Mouse (Mus musculus) midbrain, embryonic 11.5 days (tissue): ENCODE measurements around the gene Klf8. TPM values are rescaled to one million over a fixed set of nuclear protein-coding genes. Genes with fewer than 3 reads are reported as not detected.
"Not testable (repeated sequence)": the region's sequence is repeated elsewhere in the genome, so short reads cannot be mapped to it uniquely, and the experiment has no call there.

Experiments used
- ATAC-seq: fragments of 200-750 bp; cut with Nextera tagmentation; 2 replicates; pipeline ENCODE4 v1.8.0; 2017; ENCODE audit warnings: moderate TSS enrichment, moderate library complexity; ENCODE audit not compliant: low FRiP score
- DNase-seq: peaks from one replicate; pipeline ENCODE4 v3.0.0; 2015; ENCODE audit warnings: low spot score; ENCODE audit errors: missing footprints
- H3K27ac ChIP-seq: fragments of 300-500 bp; sonication (generic); 2 replicates; pipeline ENCODE4 v1.5.1; 2014; ENCODE audit warnings: low read depth, low read length
- H3K27me3 ChIP-seq: fragments of 300-500 bp; sonication (generic); 2 replicates; pipeline ENCODE4 v1.6.1; 2014; ENCODE audit warnings: mild to moderate bottlenecking, low read length, moderate library complexity, mixed read lengths; ENCODE audit not compliant: control insufficient read depth, insufficient read depth
- H3K36me3 ChIP-seq: fragments of 300-500 bp; sonication (generic); 2 replicates; pipeline ENCODE4 v1.6.1; 2014; ENCODE audit warnings: mild to moderate bottlenecking, low read length, moderate library complexity, mixed read lengths; ENCODE audit not compliant: control insufficient read depth, insufficient read depth
- H3K4me1 ChIP-seq: fragments of 300-500 bp; sonication (generic); 2 replicates; pipeline ENCODE4 v1.6.1; 2014; ENCODE audit warnings: low read length; ENCODE audit not compliant: control insufficient read depth, insufficient read depth
- H3K4me2 ChIP-seq: fragments of 300-500 bp; sonication (generic); 2 replicates; pipeline ENCODE4 v1.6.1; 2014; ENCODE audit warnings: mild to moderate bottlenecking, moderate library complexity
- H3K4me3 ChIP-seq: fragments of 300-500 bp; sonication (generic); 2 replicates; pipeline ENCODE4 v1.5.1; 2014; ENCODE audit warnings: low read depth, low read length
- H3K9ac ChIP-seq: fragments of 300-500 bp; sonication (generic); 2 replicates; pipeline ENCODE4 v1.6.1; 2014; ENCODE audit warnings: low read length
- H3K9me3 ChIP-seq: fragments of 300-500 bp; sonication (generic); 2 replicates; pipeline ENCODE4 v1.6.1; 2016; ENCODE audit warnings: low read length; ENCODE audit not compliant: control insufficient read depth
- WGBS: fragments of 180-500 bp; shearing (Covaris S2); extraction: QIAGEN DNeasy Blood & Tissue Kit; methylation state at CpG from one replicate; pipeline ENCODE4 v1.1.7; 2014; 5-methylcytosine and 5-hydroxymethylcytosine counted together
- polyA plus RNA-seq: library from polyadenylated mRNA; unstranded; fragments of >200 nt; fragmentation: Nextera tagmentation; extraction: Ambion mirVana; gene quantifications from 2 replicates; pipeline ENCODE4 v1.2.1, GENCODE M21; 2014

Gene Klf8
- polyA plus RNA-seq = 1.8 and 4.1 TPM in 2 replicates

GRCm38 (mm10) chrX:153237304-153237919, at the start of gene Klf8:
TSS of gene Klf8 (plus strand) at chrX:153237466.
- WGBS = 19% methylated on average over 17 of the region's 17 CpGs
- ATAC-seq (peak; percentile 74), DNase-seq (peak; percentile 89)
- no peaks in the 10 kb centered on the region for H3K4me1 ChIP-seq
- no peak within 1 kb of the TSS for H3K27ac ChIP-seq
- H3K4me3 ChIP-seq = peak within 1 kb of the TSS; percentile 52
- H3K27me3 ChIP-seq = no peaks in the 10 kb centered on the region
- H3K36me3 ChIP-seq = no peaks in the 10 kb centered on the region
- peak within 1 kb of the TSS; percentile 50 for H3K4me2 ChIP-seq
- no peaks in the 10 kb centered on the region for H3K9me3 ChIP-seq
- peak within 1 kb of the TSS; percentile 59 for H3K9ac ChIP-seq

- H3K4me3 ChIP-seq, DNase-seq: not testable (repeated sequence)
- WGBS = 88% methylated on average over 2 of the region's 2 CpGs
Measured at GRCm38 (mm10) chrX:153199185-153199584, 38.1 kb upstream of the Klf8 start.

GRCm38 (mm10) chrX:153211101-153211500, 26.2 kb upstream of the Klf8 start:
- no peak for ATAC-seq
- Histone ChIP-seq H3K27me3 (no peaks in the 10 kb centered on the region), H3K4me1 (no peaks in the 10 kb centered on the region), H3K9me3 (no peaks in the 10 kb centered on the region), H3K9ac (no peak overlapping the region), H3K4me2 (no peak overlapping the region), H3K36me3 (no peaks in the 10 kb centered on the region), H3K4me3 (no peak overlapping the region), H3K27ac (no peak overlapping the region)
- 72% methylated on average over 1 of the region's 1 CpGs for WGBS
- no peak for DNase-seq

More at GRCm38 (mm10) chrX:153199185-153199584, 38.1 kb upstream of the Klf8 start:
- not testable (repeated sequence) for H3K9me3 ChIP-seq, ATAC-seq, H3K4me1 ChIP-seq, H3K4me2 ChIP-seq, H3K9ac ChIP-seq, H3K27ac ChIP-seq, H3K36me3 ChIP-seq, H3K27me3 ChIP-seq

- ATAC-seq (no peak), DNase-seq (no peak)
- Histone ChIP-seq H3K4me3 (no peak overlapping the region), H3K27ac (no peak overlapping the region), H3K4me1 (no peaks in the 10 kb centered on the region), H3K27me3 (no peaks in the 10 kb centered on the region; the same call in 1 of the 2 replicates), H3K9ac (no peak overlapping the region), H3K36me3 (no peaks in the 10 kb centered on the region), H3K9me3 (no peaks in the 10 kb centered on the region), H3K4me2 (no peak overlapping the region)
- WGBS = 53% methylated on average over 2 of the region's 2 CpGs
Measured at GRCm38 (mm10) chrX:153231240-153231639, 6.0 kb upstream of the Klf8 start.

- no peaks in the 10 kb centered on the region for H3K4me1 ChIP-seq
- no peaks in the 10 kb centered on the region; the same call in 1 of the 2 replicates for H3K27me3 ChIP-seq
- no peak overlapping the region for H3K27ac ChIP-seq
- H3K36me3 ChIP-seq = no peaks in the 10 kb centered on the region
- ATAC-seq (peak; percentile 47; the same call in 1 of the 2 replicates), DNase-seq (no peak)
- no peak overlapping the region for H3K4me3 ChIP-seq
- no peak overlapping the region for H3K9ac ChIP-seq
- peak overlapping the region; percentile 11; the same call in 1 of the 2 replicates for H3K4me2 ChIP-seq
- WGBS = 17% methylated on average over 10 of the region's 10 CpGs
- no peaks in the 10 kb centered on the region for H3K9me3 ChIP-seq
Measured at GRCm38 (mm10) chrX:153233255-153233654, 4.0 kb upstream of the Klf8 start.

- no peaks in the 10 kb centered on the region for H3K36me3 ChIP-seq
- H3K9me3 ChIP-seq = no peaks in the 10 kb centered on the region
- peak overlapping the region; percentile 50 for H3K4me2 ChIP-seq
- ATAC-seq (peak; percentile 94), DNase-seq (peak; percentile 91)
- no peaks in the 10 kb centered on the region for H3K4me1 ChIP-seq
- no peaks in the 10 kb centered on the region for H3K27me3 ChIP-seq
- no peak overlapping the region for H3K27ac ChIP-seq
- 16% methylated on average over 23 of the region's 23 CpGs for WGBS
- peak overlapping the region; percentile 52 for H3K4me3 ChIP-seq
- peak overlapping the region; percentile 59 for H3K9ac ChIP-seq
Measured at GRCm38 (mm10) chrX:153237920-153238504, 746 bp downstream of the Klf8 start.

- Histone ChIP-seq H3K4me2 (no peak overlapping the region), H3K27me3 (no peaks in the 10 kb centered on the region), H3K9ac (no peak overlapping the region), H3K36me3 (no peaks in the 10 kb centered on the region), H3K4me1 (no peaks in the 10 kb centered on the region), H3K4me3 (no peak overlapping the region), H3K27ac (no peak overlapping the region), H3K9me3 (no peaks in the 10 kb centered on the region)
- no peak for DNase-seq
- WGBS = 63% methylated on average over 1 of the region's 1 CpGs
- no peak for ATAC-seq
Measured at GRCm38 (mm10) chrX:153254256-153254655, 17.0 kb downstream of the Klf8 start.

GRCm38 (mm10) chrX:153255504-153255903, 18.2 kb downstream of the Klf8 start:
- no peaks in the 10 kb centered on the region for H3K4me1 ChIP-seq
- 86% methylated on average over 2 of the region's 2 CpGs for WGBS
- no peaks in the 10 kb centered on the region for H3K27me3 ChIP-seq
- no peaks in the 10 kb centered on the region for H3K9me3 ChIP-seq
- no peak overlapping the region for H3K4me2 ChIP-seq
- no peaks in the 10 kb centered on the region for H3K36me3 ChIP-seq
- no peak overlapping the region for H3K27ac ChIP-seq
- H3K4me3 ChIP-seq = no peak overlapping the region
- ATAC-seq = no peak
- DNase-seq = no peak
- no peak overlapping the region for H3K9ac ChIP-seq

- no peak overlapping the region for H3K4me3 ChIP-seq
- H3K4me2 ChIP-seq = no peak overlapping the region
- ATAC-seq (no peak), DNase-seq (no peak)
- no peak overlapping the region for H3K27ac ChIP-seq
- no peaks in the 10 kb centered on the region for H3K4me1 ChIP-seq
- no peaks in the 10 kb centered on the region for H3K27me3 ChIP-seq
- no peaks in the 10 kb centered on the region for H3K36me3 ChIP-seq
- WGBS = 71% methylated on average over 2 of the region's 2 CpGs
- H3K9ac ChIP-seq = no peak overlapping the region
- H3K9me3 ChIP-seq = no peaks in the 10 kb centered on the region
Measured at GRCm38 (mm10) chrX:153282185-153282584, 44.9 kb downstream of the Klf8 start.
